Mouse (Mus musculus) brain, embryonic 14.5 days (tissue): Measurements from ENCODE around the gene Theg.

Experiments used
- CTCF ChIP-seq: fragments of 200-500 bp; IDR thresholded peaks from 2 replicates; pipeline ENCODE4 v1.5.1; 2012; ENCODE audit warnings: inconsistent platforms, mild to moderate bottlenecking, moderate library complexity, borderline replicate concordance; ENCODE audit not compliant: insufficient read depth, insufficient read length; ENCODE audit errors: extremely low read depth
- POLR2A ChIP-seq: fragments of 200-500 bp; IDR thresholded peaks from 2 replicates; pipeline ENCODE4 v1.6.1; 2012; ENCODE audit warnings: mild to moderate bottlenecking, inconsistent platforms, borderline replicate concordance; ENCODE audit not compliant: poor library complexity, insufficient read depth, insufficient read length, severe bottlenecking; ENCODE audit errors: extremely low read depth

GRCm38 (mm10) chr10:79556951-79557350 is 30.2 kb downstream of the Theg start:
- TF ChIP-seq CTCF = no peak
- no peak for TF ChIP-seq POLR2A
